Mouse (Mus musculus) kidney, embryonic 14.5 days (tissue): ENCODE results near the gene Mymx. TPM values are rescaled to one million over a fixed set of nuclear protein-coding genes. Genes with fewer than 3 reads are reported as not detected.

Source experiments
- ATAC-seq: fragments of 200-750 bp; cut with Nextera tagmentation; 2 replicates; pipeline ENCODE4 v1.8.0; 2017; ENCODE audit warnings: moderate number of reproducible peaks, mild to moderate bottlenecking, moderate TSS enrichment, moderate library complexity; ENCODE audit not compliant: low FRiP score, low TSS enrichment
- H3K27ac ChIP-seq: fragments of 300-500 bp; sonication (generic); 2 replicates; pipeline ENCODE4 v1.5.1; 2014; ENCODE audit warnings: low read depth, mild to moderate bottlenecking, low read length, moderate library complexity, mixed read lengths
- H3K27me3 ChIP-seq: fragments of 300-500 bp; sonication (generic); 2 replicates; pipeline ENCODE4 v1.6.1; 2014; ENCODE audit warnings: mild to moderate bottlenecking, low read length; ENCODE audit not compliant: control insufficient read depth, insufficient read depth
- H3K36me3 ChIP-seq: fragments of 300-500 bp; sonication (generic); 2 replicates; pipeline ENCODE4 v1.6.1; 2014; ENCODE audit warnings: low read length, mixed read lengths; ENCODE audit not compliant: control insufficient read depth, insufficient read depth
- H3K4me1 ChIP-seq: fragments of 300-500 bp; sonication (generic); 2 replicates; pipeline ENCODE4 v1.6.1; 2014; ENCODE audit warnings: low read length, mixed read lengths; ENCODE audit not compliant: control insufficient read depth, insufficient read depth
- H3K4me2 ChIP-seq: fragments of 300-500 bp; sonication (generic); replicated peaks from 2 replicates; pipeline ENCODE4 v1.6.1; 2014; ENCODE audit warnings: low read depth, mild to moderate bottlenecking, low read length
- H3K4me3 ChIP-seq: fragments of 300-500 bp; sonication (generic); 2 replicates; pipeline ENCODE4 v1.5.1; 2014; ENCODE audit warnings: mild to moderate bottlenecking, low read length
- H3K9ac ChIP-seq: fragments of 300-500 bp; sonication (generic); 2 replicates; pipeline ENCODE4 v1.6.1; 2014; ENCODE audit warnings: low read depth, mild to moderate bottlenecking, low read length, moderate library complexity
- H3K9me3 ChIP-seq: fragments of 300-500 bp; sonication (generic); 2 replicates; pipeline ENCODE4 v1.6.1; 2016; ENCODE audit warnings: low read length; ENCODE audit not compliant: control insufficient read depth
- WGBS: fragments of 180-500 bp; shearing (Covaris S2); extraction: QIAGEN DNeasy Blood & Tissue Kit; methylation state at CpG from one replicate; pipeline ENCODE4 v1.1.7; 2014; 5-methylcytosine and 5-hydroxymethylcytosine counted together
- polyA plus RNA-seq: library from polyadenylated mRNA; unstranded; fragments of >200 nt; fragmentation: Nextera tagmentation; extraction: Ambion mirVana; gene quantifications from 2 replicates; pipeline ENCODE4 v1.2.1, GENCODE M21; 2014

Gene Mymx
- polyA plus RNA-seq, 1 experiment from 2014 or later = 4.2 TPM

GRCm38 (mm10) chr17:45556107-45556489 lies 45.8 kb downstream of the Mymx start:
- no peak for ATAC-seq
- H3K27ac ChIP-seq = no peak overlapping the region
- H3K4me2 ChIP-seq = peak overlapping the region; percentile 92
- no peaks in the 10 kb centered on the region for H3K9me3 ChIP-seq
- no peaks in the 10 kb centered on the region for H3K36me3 ChIP-seq
- peak overlapping the region; percentile 60 for H3K9ac ChIP-seq
- peak overlapping the region; percentile 59 for H3K4me3 ChIP-seq
- peaks cover 8% of the 10 kb centered on the region; the same call in 1 of the 2 replicates for H3K4me1 ChIP-seq
- peaks cover 7% of the 10 kb centered on the region; the same call in 1 of the 2 replicates for H3K27me3 ChIP-seq
- 4% methylated on average over 14 of the region's 14 CpGs for WGBS

DNA sequence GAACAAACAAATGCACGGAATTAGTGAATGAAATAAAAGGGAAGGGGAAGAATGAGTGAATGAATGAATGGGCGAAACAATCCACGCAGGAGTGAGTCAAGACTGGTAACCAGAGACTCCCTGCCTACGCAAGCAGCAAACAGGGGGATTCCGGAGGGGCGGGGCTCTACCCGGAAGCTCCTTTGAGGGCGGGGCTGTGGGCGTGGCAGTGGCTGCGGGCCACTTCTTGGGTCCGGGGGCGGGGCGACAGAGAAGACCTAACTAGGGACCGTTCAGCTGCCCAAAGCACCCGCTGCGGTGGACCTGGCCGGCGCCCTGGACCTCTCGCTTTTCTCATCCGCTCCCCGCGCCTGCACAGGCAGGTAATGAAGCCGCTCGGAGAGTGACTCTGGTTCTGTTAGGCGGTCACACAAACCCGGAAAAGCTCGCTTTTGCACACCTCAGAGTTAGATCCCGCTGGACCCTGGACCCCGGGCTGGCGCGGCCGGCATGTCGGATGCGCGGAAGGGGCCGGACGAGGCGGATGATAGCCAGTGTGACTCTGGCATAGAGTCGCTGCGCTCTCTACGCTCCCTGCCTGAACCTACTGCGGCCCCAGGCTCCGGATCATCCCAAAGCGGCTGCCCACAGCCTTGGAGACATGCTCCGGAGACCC lies 46.3 kb downstream of the Mymx start, which contains the start of gene Nfkbie:
Gene Nfkbie, plus strand, starts transcription at position 252 of the 655 bp plus-strand sequence.
- Histone ChIP-seq H3K4me1 (peaks cover 8% of the 10 kb centered on the region; the same call in 1 of the 2 replicates), H3K4me2 (peak within 1 kb of the TSS; percentile 92), H3K36me3 (no peaks in the 10 kb centered on the region), H3K4me3 (peak within 1 kb of the TSS; percentile 59), H3K27ac (no peak within 1 kb of the TSS), H3K27me3 (peaks cover 7% of the 10 kb centered on the region; the same call in 1 of the 2 replicates), H3K9me3 (no peaks in the 10 kb centered on the region), H3K9ac (peak within 1 kb of the TSS; percentile 60)
- ATAC-seq = peak; percentile 72
- under 1% methylated on average over 45 of the region's 45 CpGs for WGBS

- Histone ChIP-seq H3K4me1 (peaks cover 16% of the 10 kb centered on the region), H3K36me3 (no peaks in the 10 kb centered on the region), H3K9me3 (no peaks in the 10 kb centered on the region), H3K9ac (no peak overlapping the region), H3K4me3 (no peak overlapping the region), H3K27ac (no peak overlapping the region), H3K27me3 (peaks cover 7% of the 10 kb centered on the region; the same call in 1 of the 2 replicates), H3K4me2 (no peak overlapping the region)
- ATAC-seq = no peak
- 44% methylated on average over 1 of the region's 1 CpGs for WGBS
Observed at GRCm38 (mm10) chr17:45554420-45554819, 47.5 kb downstream of the Mymx start.

- Histone ChIP-seq H3K4me3 (no peak overlapping the region), H3K9ac (no peak overlapping the region), H3K4me1 (peaks cover 19% of the 10 kb centered on the region), H3K27me3 (peaks cover 15% of the 10 kb centered on the region; the same call in 1 of the 2 replicates), H3K36me3 (no peaks in the 10 kb centered on the region), H3K9me3 (no peaks in the 10 kb centered on the region), H3K4me2 (no peak overlapping the region), H3K27ac (no peak overlapping the region)
- ATAC-seq = no peak
- 80% methylated on average over 3 of the region's 3 CpGs for WGBS
Observed at GRCm38 (mm10) chr17:45553065-45553464, 48.8 kb downstream of the Mymx start.

- H3K9ac ChIP-seq = no peak overlapping the region
Observed at GRCm38 (mm10) chr17:45551816-45552451, 50.0 kb downstream of the Mymx start.

GRCm38 (mm10) chr17:45551249-45551796 lies 50.6 kb downstream of the Mymx start:
- Histone ChIP-seq H3K9me3 (no peaks in the 10 kb centered on the region), H3K4me3 (no peak overlapping the region), H3K27me3 (peaks cover 32% of the 10 kb centered on the region), H3K9ac (no peak overlapping the region), H3K27ac (no peak overlapping the region), H3K4me1 (peaks cover 17% of the 10 kb centered on the region), H3K36me3 (no peaks in the 10 kb centered on the region), H3K4me2 (no peak overlapping the region)
- ATAC-seq = no peak
- 22% methylated on average over 7 of the region's 7 CpGs for WGBS

More at GRCm38 (mm10) chr17:45551816-45552451, 50.0 kb downstream of the Mymx start:
- 6% methylated on average over 8 of the region's 8 CpGs for WGBS
- H3K9me3 ChIP-seq = no peaks in the 10 kb centered on the region
- no peak overlapping the region for H3K4me2 ChIP-seq
- peaks cover 17% of the 10 kb centered on the region for H3K4me1 ChIP-seq
- no peak overlapping the region for H3K27ac ChIP-seq
- H3K36me3 ChIP-seq = no peaks in the 10 kb centered on the region
- H3K27me3 ChIP-seq = peaks cover 26% of the 10 kb centered on the region
- peak; percentile 13; the same call in 1 of the 2 replicates for ATAC-seq
- no peak overlapping the region for H3K4me3 ChIP-seq

Other genes starting within 250 kb of the Mymx start
- gene Cdc5l, start 168.4 kb downstream of the Mymx start, polyA plus RNA-seq = 69.3 and 73.5 TPM in 2 replicates
- gene Spats1, start 126.7 kb downstream of the Mymx start, polyA plus RNA-seq = 0.46 and 0.76 TPM in 2 replicates
- gene Aars2, start 95.3 kb downstream of the Mymx start, polyA plus RNA-seq = 11.8 and 18.5 TPM in 2 replicates
- gene Tcte1, start 78.7 kb downstream of the Mymx start, polyA plus RNA-seq = 0.61 and 0.70 TPM in 2 replicates
- 1.7 and 2.0 TPM in 2 replicates for gene Tmem151b, start 52.4 kb downstream of the Mymx start, polyA plus RNA-seq
- gene Nfkbie, start 46.4 kb downstream of the Mymx start, polyA plus RNA-seq = 3.5 and 4.8 TPM in 2 replicates
- 122 and 140 TPM in 2 replicates for gene Slc35b2, start 38.2 kb downstream of the Mymx start, polyA plus RNA-seq
- gene Hsp90ab1, start 28.8 kb downstream of the Mymx start, polyA plus RNA-seq = 1,653 and 1,961 TPM in 2 replicates
- 61.4 and 83.5 TPM in 2 replicates for gene Slc29a1, start 2.5 kb downstream of the Mymx start, polyA plus RNA-seq
- 0.10 TPM in 1 of 2 replicates, not detected in the other for gene Capn11, start 57.2 kb upstream of the Mymx start, polyA plus RNA-seq
- gene Mrpl14, start 84.2 kb upstream of the Mymx start, polyA plus RNA-seq = 154 and 192 TPM in 2 replicates
- gene Tmem63b, start 84.8 kb upstream of the Mymx start, polyA plus RNA-seq = 23.1 and 28.0 TPM in 2 replicates
- gene 1600014C23Rik, start 131.7 kb upstream of the Mymx start, polyA plus RNA-seq = 0.62 TPM in 1 of 2 replicates, not detected in the other